9 mouse cellular contexts compared by ENCODE assay signal in the genomic region with DNA sequence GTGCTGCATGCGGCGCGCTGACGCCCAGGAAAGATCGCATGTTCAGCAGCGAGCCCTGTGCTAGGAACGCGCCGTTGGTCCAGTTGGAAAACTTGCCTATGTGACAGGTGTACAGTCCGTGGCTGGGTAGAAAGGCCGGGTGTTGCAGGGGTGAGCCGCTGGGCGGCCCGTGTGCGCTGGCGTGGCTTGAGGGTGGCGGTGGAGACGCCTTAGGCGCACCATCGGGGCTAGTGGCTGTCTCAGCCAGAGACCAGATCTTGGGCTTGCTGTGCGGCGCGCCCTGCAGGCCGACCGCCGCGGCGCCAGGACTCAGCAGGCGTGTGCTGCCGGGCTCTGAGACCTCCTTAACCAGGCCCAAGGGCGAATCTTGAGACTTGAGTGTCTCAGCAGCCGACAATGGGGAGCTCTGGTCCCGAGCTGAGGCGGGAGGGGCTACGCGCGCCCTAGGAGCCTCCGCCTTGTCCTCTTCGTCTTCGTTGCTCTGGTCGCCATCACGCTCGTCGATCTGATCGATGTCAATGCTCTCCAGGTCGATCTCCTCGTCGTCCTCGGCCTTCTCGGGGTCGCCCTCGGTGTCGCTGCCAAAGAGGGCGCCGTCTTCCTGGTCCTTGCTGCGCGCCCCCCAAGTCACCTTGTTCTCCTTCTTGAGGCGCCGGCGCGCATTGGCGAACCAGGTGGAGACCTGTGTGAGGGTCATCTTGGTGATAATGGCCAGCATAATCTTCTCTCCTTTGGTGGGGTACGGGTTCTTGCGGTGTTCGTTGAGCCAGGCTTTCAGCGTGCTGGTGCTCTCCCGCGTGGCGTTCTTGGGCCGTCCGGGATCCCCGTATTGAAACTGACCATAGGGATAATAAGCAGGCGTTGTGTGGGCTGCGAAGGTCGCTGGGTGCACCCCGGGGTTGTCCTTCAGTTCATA. TPM values are rescaled to one million over a fixed set of nuclear protein-coding genes. Genes with fewer than 3 reads are reported as not detected.
DNase-seq lines count a peak whose midpoint lies in the region; ATAC-seq and TF ChIP-seq lines count a peak whose summit lies in the region.
"Had no signal": no experiment of that assay in that cellular context is flagged by ENCODE, and none has a peak within 500 bp of the region (broad histone marks: within the 10 kb centered on the region; RNA-seq: fewer than 3 reads in every experiment).

No protein-coding gene starts in this region.

- ATAC-seq in forebrain, embryonic 15.5 days (replicated peaks), result peak; percentile 47

- WGBS in forebrain, embryonic 15.5 days, result under 1% methylated on average over 76 of the region's 76 CpGs
- 1% methylated on average over 76 of the region's 76 CpGs for WGBS in limb, embryonic 10.5 days

- H3K9ac ChIP-seq in forebrain, embryonic 15.5 days (replicated peaks), result no peak overlapping the region

- peaks cover 95% of the 10 kb centered on the region for H3K27me3 ChIP-seq in forebrain, embryonic 15.5 days
- peaks cover 98% of the 10 kb centered on the region for H3K27me3 ChIP-seq in limb, embryonic 10.5 days (ENCODE audit: low read depth, poor library complexity, severe bottlenecking)

- peak; percentile 23; the same call in 1 of the 2 replicates for TF ChIP-seq CTCF in layer of hippocampus, adult 2 months (conservative IDR thresholded peaks at IDR 0.05)

- H3K9me3 ChIP-seq in forebrain, embryonic 15.5 days, result no peaks in the 10 kb centered on the region
- H3K9me3 ChIP-seq in limb, embryonic 10.5 days (replicated peaks), result no peaks in the 10 kb centered on the region

- H3K4me1 ChIP-seq in forebrain, embryonic 15.5 days, result peaks cover 21% of the 10 kb centered on the region
- H3K4me1 ChIP-seq in limb, embryonic 10.5 days, result peaks cover 48% of the 10 kb centered on the region

- H3K4me3 ChIP-seq in layer of hippocampus, adult 2 months, result no peak overlapping the region
- H3K4me3 ChIP-seq in forebrain, embryonic 15.5 days, result peak overlapping the region; percentile 7; the same call in 1 of the 2 replicates
- H3K4me3 ChIP-seq in limb, embryonic 10.5 days, result peak overlapping the region; percentile 35

- no peaks in the 10 kb centered on the region for H3K36me3 ChIP-seq in forebrain, embryonic 15.5 days
- no peaks in the 10 kb centered on the region for H3K36me3 ChIP-seq in limb, embryonic 10.5 days

- no peak overlapping the region for H3K27ac ChIP-seq in layer of hippocampus, adult 2 months
- H3K27ac ChIP-seq in forebrain, embryonic 15.5 days (replicated peaks), result no peak overlapping the region
- no peak overlapping the region for H3K27ac ChIP-seq in limb, embryonic 10.5 days

- 0 out of 2 replicates have a peak overlapping the region, but pooled peaks have one; percentile 2 for H3K4me2 ChIP-seq in forebrain, embryonic 15.5 days (replicated peaks)

- DNase-seq in layer of hippocampus, adult 2 months (ENCODE audit: low spot score in 2 of 2), result no peak
- no peak for DNase-seq in layer of hippocampus, adult 8-10 months (ENCODE audit: low spot score in 2 of 2)
- DNase-seq in limb, embryonic 10.5 days (ENCODE audit: low spot score), result peak; percentile 72
- DNase-seq in retina, embryonic 14.5 days (ENCODE audit: low spot score), result peak; percentile 60
- DNase-seq in gastrocnemius, postnatal 10 days, result no peak
- DNase-seq in adrenal gland, postnatal 25 days, result no peak
- no peak for DNase-seq in right cerebral cortex, adult 2 months (ENCODE audit: low spot score in 2 of 2)

RNA-seq across cellular contexts. Expression of a gene that starts 3.9 kb away (rescaled TPM):
- total RNA-seq in layer of hippocampus, adult 2 months (2021), result under 1 TPM; 0.39 to 0.46 TPM
- under 1 TPM; 0.31 to 0.92 (median 0.76) TPM for total RNA-seq in layer of hippocampus, adult 8-10 months (2022)
- polyA plus RNA-seq in forebrain, embryonic 15.5 days (2015; fragmentation: Nextera tagmentation; extraction: Ambion mirVana), result 0.32 TPM in 2 replicates
- not detected in 2 replicates for polyA plus RNA-seq in limb, embryonic 10.5 days (2016; fragmentation: Nextera tagmentation; extraction: Ambion mirVana)
- under 1 TPM in 1 of 2 experiments, not detected in 1; 0.18 TPM for total RNA-seq in gastrocnemius, postnatal 10 days (2021)
- not detected in 2 replicates for total RNA-seq in adrenal gland, postnatal 25 days (2021)
- polyA plus RNA-seq: small intestine, adult 2 months had no signal

Comparison
In these comparisons a context has a peak if more than half of its experiments do, and no peak if none do; other contexts are left out.
1. DNase-seq: peak in limb, embryonic 10.5 days (single experiment) and retina, embryonic 14.5 days (single experiment); none in layer of hippocampus, adult 2 months (0 of 2), layer of hippocampus, adult 8-10 months (0 of 2), gastrocnemius, postnatal 10 days (single experiment), adrenal gland, postnatal 25 days (single experiment) and right cerebral cortex, adult 2 months (0 of 2).